ENCODE assay signal across 10 mouse cellular contexts in genomic region chr3:149074658-149075487, GRCm38 (mm10).
DNase-seq lines count a peak whose midpoint lies in the region; ATAC-seq and TF ChIP-seq lines count a peak whose summit lies in the region.
"Had no signal": no experiment of that assay in that cellular context is flagged by ENCODE, and none has a peak within 500 bp of the region (broad histone marks: within the 10 kb centered on the region; RNA-seq: fewer than 3 reads in every experiment).

No protein-coding gene starts in this region.

- intact Hi-C loops in heart, postnatal 36 days (cut with DNase I), result no loop called here

- no peak overlapping the region for H3K27ac ChIP-seq in cerebellum, adult 2 months (ENCODE audit: insufficient read depth, low read length)
- peak overlapping the region; percentile 55 for H3K27ac ChIP-seq in hindbrain, embryonic 13.5 days
- no peak overlapping the region for H3K27ac ChIP-seq in limb, embryonic 12.5 days

- no peak for TF ChIP-seq CTCF in cerebellum, adult 2 months (IDR thresholded peaks at IDR 0.05; ENCODE audit: borderline replicate concordance, insufficient read depth, low read depth, low read length)
- no peak for TF ChIP-seq CTCF in brain, embryonic 14.5 days (IDR thresholded peaks at IDR 0.05; ENCODE audit: borderline replicate concordance, extremely low read depth, insufficient read depth, insufficient read length)

- H3K9ac ChIP-seq in hindbrain, embryonic 13.5 days, result peak overlapping the region; percentile 15; the same call in 1 of the 2 replicates
- no peak overlapping the region for H3K9ac ChIP-seq in limb, embryonic 12.5 days (replicated peaks)

- 9% methylated on average over 27 of the region's 27 CpGs for WGBS in cerebellum, adult 2 months
- WGBS in hindbrain, embryonic 13.5 days, result 54% methylated on average over 27 of the region's 27 CpGs
- WGBS in limb, embryonic 12.5 days, result 39% methylated on average over 27 of the region's 27 CpGs

- H3K4me2 ChIP-seq in hindbrain, embryonic 13.5 days, result peak overlapping the region; percentile 31
- peak overlapping the region; percentile 37 for H3K4me2 ChIP-seq in limb, embryonic 12.5 days

- no peaks in the 10 kb centered on the region for H3K4me1 ChIP-seq in cerebellum, adult 2 months (ENCODE audit: control insufficient read depth, insufficient read depth, low read length)
- peaks cover 16% of the 10 kb centered on the region for H3K4me1 ChIP-seq in hindbrain, embryonic 13.5 days (replicated peaks)
- H3K4me1 ChIP-seq in limb, embryonic 12.5 days (replicated peaks), result peaks cover 18% of the 10 kb centered on the region

- H3K4me3 ChIP-seq in cerebellum, adult 2 months (replicated peaks; ENCODE audit: insufficient read depth, low read depth, low read length), result peak overlapping the region; percentile 17
- no peak overlapping the region for H3K4me3 ChIP-seq in hindbrain, embryonic 13.5 days
- no peak overlapping the region for H3K4me3 ChIP-seq in limb, embryonic 12.5 days (replicated peaks)

- peak; percentile 49; the same call in 1 of the 2 replicates for ATAC-seq in hindbrain, embryonic 13.5 days (ENCODE audit: low FRiP score)
- no peak for ATAC-seq in limb, embryonic 12.5 days (ENCODE audit: insufficient number of reproducible peaks, insufficient read depth, low FRiP score, low TSS enrichment, low read depth)

- H3K27me3 ChIP-seq in cerebellum, adult 2 months (ENCODE audit: control insufficient read depth, insufficient read depth, low read length), result no peaks in the 10 kb centered on the region
- H3K27me3 ChIP-seq in hindbrain, embryonic 13.5 days, result no peaks in the 10 kb centered on the region
- H3K27me3 ChIP-seq in limb, embryonic 12.5 days, result no peaks in the 10 kb centered on the region

- peak; percentile 38 to 40 for DNase-seq in cerebellum, adult 2 months
- DNase-seq in cerebellum, adult 11-12 months, result no peak
- peak; percentile 41 for DNase-seq in brain, embryonic 14.5 days (ENCODE audit: low read depth)
- no peak for DNase-seq in heart, postnatal 36 days
- no peak for DNase-seq in c-Kit-positive CD71-positive TER-119-positive erythroid progenitor cells, embryonic 14.5 days (ENCODE audit: low spot score)
- DNase-seq in heart, adult 18-20 months, result no peak
- DNase-seq: liver; thymus, adult 18-20 months had no signal

- no peaks in the 10 kb centered on the region for H3K36me3 ChIP-seq in hindbrain, embryonic 13.5 days
- no peaks in the 10 kb centered on the region for H3K36me3 ChIP-seq in limb, embryonic 12.5 days

- TF ChIP-seq POLR2A in cerebellum, adult 2 months (IDR thresholded peaks at IDR 0.05; ENCODE audit: borderline replicate concordance, insufficient read depth, low read length), result no peak
- no peak for TF ChIP-seq POLR2A in brain, embryonic 14.5 days (IDR thresholded peaks at IDR 0.05; ENCODE audit: borderline replicate concordance, extremely low read depth, insufficient read depth, insufficient read length, poor library complexity, severe bottlenecking)

- no peaks in the 10 kb centered on the region for H3K9me3 ChIP-seq in hindbrain, embryonic 13.5 days
- H3K9me3 ChIP-seq in limb, embryonic 12.5 days, result no peaks in the 10 kb centered on the region

Comparison
In these comparisons a context has a peak if more than half of its experiments do, and no peak if none do; other contexts are left out.
1. DNase-seq: peak in cerebellum, adult 2 months (2 of 2) and brain, embryonic 14.5 days (single experiment); none in cerebellum, adult 11-12 months (single experiment), heart, postnatal 36 days (0 of 2), c-Kit-positive CD71-positive TER-119-positive erythroid progenitor cells, embryonic 14.5 days (single experiment) and heart, adult 18-20 months (0 of 2).